Mouse (Mus musculus): Measurements from ENCODE around the gene Lrch4. TPM values are rescaled to one million over a fixed set of nuclear protein-coding genes. Genes with fewer than 3 reads are reported as not detected.

Lrch4 gene
- 21.4 and 22.1 TPM in 2 replicates for polyA plus RNA-seq (2015; fragmentation: Nextera tagmentation; extraction: Ambion mirVana)

DNA sequence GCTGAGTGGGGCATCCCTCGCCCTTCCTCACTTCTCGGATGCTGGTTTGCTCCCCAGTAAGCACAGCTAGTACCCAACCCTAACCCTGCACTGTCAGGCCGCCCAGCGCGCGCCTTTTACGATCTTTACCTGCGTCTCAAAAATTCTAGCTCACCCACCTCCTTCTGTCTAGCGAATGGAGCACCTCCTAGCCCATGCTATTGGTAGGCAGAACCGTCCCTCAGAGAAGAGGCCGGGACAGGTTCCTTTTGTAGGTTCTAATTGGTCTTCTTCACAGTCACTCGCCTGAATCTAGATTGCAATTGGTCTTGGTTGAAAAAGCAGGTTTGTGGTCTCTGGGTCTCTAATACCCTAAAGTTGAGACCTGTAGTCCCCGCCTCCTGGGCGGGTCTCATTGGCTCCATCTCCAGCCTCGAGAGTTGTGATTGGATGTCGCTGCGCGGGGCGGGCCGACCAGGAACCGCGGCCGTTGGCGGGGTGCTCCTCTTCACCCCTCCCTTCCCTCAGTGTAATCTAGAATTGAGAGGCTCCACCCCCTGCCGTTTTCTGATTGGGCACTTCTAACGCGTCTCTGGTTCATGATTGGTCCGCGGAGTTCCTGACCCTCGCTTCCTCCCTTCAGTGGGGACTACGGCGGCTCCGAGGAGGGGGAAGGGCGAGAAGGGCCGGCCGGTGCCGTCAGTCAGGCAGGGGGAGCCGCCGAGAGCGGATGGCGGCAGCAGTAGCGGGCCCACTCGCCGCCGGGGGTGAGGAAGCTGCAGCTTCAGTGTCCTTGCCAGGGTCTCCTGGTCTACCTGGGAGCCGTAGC lies at the start of gene Lrch4, which contains the start of the genes Fbxo24 and Gm20605:
TSS of gene Lrch4 (plus strand) at position 624 of the 808 bp plus-strand sequence.
TSS of gene Fbxo24 (minus strand) at position 505 of the 808 bp plus-strand sequence.
TSS of gene Gm20605 (plus strand) at position 678 of the 808 bp plus-strand sequence.
- under 1% methylated on average over 46 of the region's 46 CpGs for whole genome bisulfite sequencing
- peak within 1 kb of the TSS; percentile 74 for H3K4me2 ChIP-seq (replicated peaks)
- H3K27me3 ChIP-seq, result no peaks in the 10 kb centered on the region
- peaks cover 1% of the 10 kb centered on the region; the same call in 1 of the 2 replicates for H3K36me3 ChIP-seq
- no peaks in the 10 kb centered on the region for H3K9me3 ChIP-seq
- H3K27ac ChIP-seq (replicated peaks), result peak within 1 kb of the TSS; percentile 90
- peaks cover 38% of the 10 kb centered on the region for H3K4me1 ChIP-seq
- peak within 1 kb of the TSS; percentile 57 for H3K4me3 ChIP-seq
- H3K9ac ChIP-seq (replicated peaks), result peak within 1 kb of the TSS; percentile 65
- peak; percentile 99 for ATAC-seq (replicated peaks)

DNA sequence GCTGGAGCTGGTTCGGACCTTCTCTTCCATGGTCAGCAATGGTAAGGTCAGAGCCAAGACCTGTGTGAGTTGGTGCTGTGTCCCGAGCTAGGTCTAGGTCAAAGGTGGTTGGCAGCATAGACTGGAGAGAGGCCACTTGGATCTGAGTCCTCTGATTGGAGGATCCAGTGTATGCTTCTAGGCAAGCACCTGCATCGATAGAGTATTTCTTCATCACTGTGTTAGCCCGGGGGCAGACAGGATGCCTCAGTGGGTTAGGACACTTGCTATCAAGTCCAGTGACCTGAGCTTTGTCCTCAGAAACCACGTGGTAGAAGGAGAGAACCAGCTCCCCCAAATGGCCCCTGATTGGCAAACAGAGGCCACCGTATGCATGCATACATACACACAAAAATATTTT lies 48.7 kb upstream of the Lrch4 start:
- H3K9ac ChIP-seq (replicated peaks), result no peak overlapping the region

DNA sequence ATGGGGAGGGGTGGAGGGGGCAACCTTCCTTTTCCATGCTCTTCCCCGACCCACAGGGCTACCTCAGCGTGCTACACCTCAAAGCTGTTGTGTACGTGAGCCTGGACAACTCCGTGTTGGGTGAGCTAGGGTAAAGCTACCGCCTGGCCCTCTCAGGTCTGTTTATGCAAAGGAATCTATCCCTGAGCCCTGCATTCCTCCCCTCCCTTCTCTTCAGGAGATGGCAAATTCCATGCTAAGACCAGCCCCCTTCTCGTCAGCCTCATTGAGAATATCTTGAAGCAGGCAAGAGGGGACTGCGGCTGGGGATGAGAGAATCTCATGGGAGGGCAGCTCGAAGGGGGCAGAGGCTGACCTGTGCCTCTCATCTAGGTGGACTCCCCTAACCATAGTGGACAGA lies 46.2 kb upstream of the Lrch4 start:
- no peaks in the 10 kb centered on the region for H3K27me3 ChIP-seq
- no peak for ATAC-seq (replicated peaks)
- no peak overlapping the region for H3K9ac ChIP-seq (replicated peaks)
- peak overlapping the region; percentile 45; the same call in 1 of the 2 replicates for H3K4me3 ChIP-seq
- H3K4me2 ChIP-seq (replicated peaks), result peak overlapping the region; percentile 57
- H3K27ac ChIP-seq (replicated peaks), result peak overlapping the region; percentile 83
- H3K36me3 ChIP-seq, result no peaks in the 10 kb centered on the region
- no peaks in the 10 kb centered on the region for H3K9me3 ChIP-seq
- peaks cover 13% of the 10 kb centered on the region for H3K4me1 ChIP-seq
- 48% methylated on average over 8 of the region's 8 CpGs for WGBS

More for the DNA sequence above, 48.7 kb upstream of the Lrch4 start:
- no peak for ATAC-seq (replicated peaks)
- no peak overlapping the region for H3K4me2 ChIP-seq (replicated peaks)
- no peak overlapping the region for H3K27ac ChIP-seq (replicated peaks)
- H3K9me3 ChIP-seq, result no peaks in the 10 kb centered on the region
- no peaks in the 10 kb centered on the region for H3K27me3 ChIP-seq
- WGBS, result 83% methylated on average over 6 of the region's 6 CpGs
- H3K4me3 ChIP-seq, result no peak overlapping the region
- peaks cover 13% of the 10 kb centered on the region for H3K4me1 ChIP-seq
- H3K36me3 ChIP-seq, result no peaks in the 10 kb centered on the region

DNA sequence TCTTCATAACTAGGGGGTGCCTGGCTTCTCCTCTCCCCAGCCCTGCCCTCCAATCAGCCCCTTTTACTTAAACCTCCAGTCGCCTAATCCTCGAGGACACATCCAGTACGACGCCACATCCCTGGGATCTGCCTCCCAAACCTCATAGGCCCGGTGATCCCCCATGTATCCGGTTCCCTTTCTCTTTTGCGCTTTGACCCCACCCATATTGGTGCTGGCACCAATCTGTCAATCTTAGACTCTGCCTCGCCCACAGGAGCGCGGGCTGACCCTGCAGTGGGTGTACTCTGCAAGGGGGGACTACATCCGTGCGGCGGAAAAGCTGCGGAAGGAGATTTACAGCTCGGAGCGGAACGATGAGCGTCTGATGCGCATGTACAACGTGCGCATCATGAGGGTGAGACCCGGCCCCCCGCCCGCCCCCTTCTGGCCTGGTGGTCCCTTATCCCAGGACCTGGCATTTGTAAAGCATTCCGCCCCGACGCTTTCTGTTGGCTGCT lies 45.2 kb upstream of the Lrch4 start:
- Histone ChIP-seq H3K4me2 (replicated peaks) (peak overlapping the region; percentile 57), H3K4me3 (peak overlapping the region; percentile 45), H3K9ac (replicated peaks) (peak overlapping the region; percentile 58), H3K27ac (replicated peaks) (peak overlapping the region; percentile 83), H3K36me3 (no peaks in the 10 kb centered on the region), H3K4me1 (peaks cover 13% of the 10 kb centered on the region), H3K27me3 (no peaks in the 10 kb centered on the region), H3K9me3 (no peaks in the 10 kb centered on the region)
- ATAC-seq (replicated peaks), result peak; percentile 85
- 21% methylated on average over 27 of the region's 27 CpGs for WGBS

DNA sequence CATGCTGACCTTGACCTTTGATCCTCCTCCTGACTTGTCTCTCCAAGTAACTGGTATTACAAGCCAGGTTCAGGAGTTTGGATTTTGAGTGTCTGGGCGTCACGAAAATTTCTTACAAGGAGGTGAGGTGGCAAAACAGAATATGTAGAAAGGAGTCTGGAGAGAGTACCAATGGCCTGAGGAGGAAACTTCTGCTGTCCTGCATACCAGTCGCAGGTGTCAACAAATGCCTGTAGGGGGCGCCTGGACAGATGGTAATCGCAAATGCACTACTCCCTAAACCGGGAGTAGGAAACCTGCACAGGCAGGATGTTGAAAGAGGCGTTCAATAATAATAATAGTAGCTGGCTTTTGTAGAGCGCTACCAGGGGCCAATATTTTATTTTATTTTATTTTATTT lies 43.9 kb upstream of the Lrch4 start:
- Histone ChIP-seq H3K36me3 (no peaks in the 10 kb centered on the region), H3K4me2 (replicated peaks) (no peak overlapping the region), H3K27me3 (no peaks in the 10 kb centered on the region), H3K27ac (replicated peaks) (no peak overlapping the region), H3K4me1 (peaks cover 13% of the 10 kb centered on the region), H3K9ac (replicated peaks) (no peak overlapping the region), H3K4me3 (no peak overlapping the region), H3K9me3 (no peaks in the 10 kb centered on the region)
- 34% methylated on average over 8 of the region's 8 CpGs for WGBS
- no peak for ATAC-seq (replicated peaks)

DNA sequence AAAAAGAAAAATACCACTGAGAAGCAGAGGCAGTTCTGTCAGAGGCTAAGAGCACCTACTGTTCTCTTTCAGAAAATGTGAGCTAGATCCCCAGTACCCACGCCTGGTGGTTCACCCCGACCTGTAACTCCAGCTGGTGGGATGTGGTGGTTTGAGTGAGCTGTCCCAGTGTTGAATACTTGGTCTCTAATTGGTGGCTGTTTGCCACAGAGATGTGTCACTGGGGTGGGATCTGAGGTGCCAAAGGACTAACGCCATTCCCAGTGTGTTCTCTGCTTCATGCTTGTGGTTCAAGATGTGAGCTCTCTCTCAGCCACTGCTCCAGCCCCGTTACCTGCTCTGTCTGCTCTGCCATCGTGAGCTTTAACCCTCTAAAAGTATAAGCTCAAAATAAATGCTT lies 38.4 kb upstream of the Lrch4 start:
- Histone ChIP-seq H3K4me1 (no peaks in the 10 kb centered on the region), H3K27me3 (no peaks in the 10 kb centered on the region), H3K9ac (replicated peaks) (no peak overlapping the region), H3K27ac (replicated peaks) (no peak overlapping the region), H3K36me3 (no peaks in the 10 kb centered on the region), H3K4me2 (replicated peaks) (no peak overlapping the region), H3K9me3 (no peaks in the 10 kb centered on the region), H3K4me3 (no peak overlapping the region)
- ATAC-seq (replicated peaks), result no peak
- WGBS, result 72% methylated on average over 5 of the region's 5 CpGs

DNA sequence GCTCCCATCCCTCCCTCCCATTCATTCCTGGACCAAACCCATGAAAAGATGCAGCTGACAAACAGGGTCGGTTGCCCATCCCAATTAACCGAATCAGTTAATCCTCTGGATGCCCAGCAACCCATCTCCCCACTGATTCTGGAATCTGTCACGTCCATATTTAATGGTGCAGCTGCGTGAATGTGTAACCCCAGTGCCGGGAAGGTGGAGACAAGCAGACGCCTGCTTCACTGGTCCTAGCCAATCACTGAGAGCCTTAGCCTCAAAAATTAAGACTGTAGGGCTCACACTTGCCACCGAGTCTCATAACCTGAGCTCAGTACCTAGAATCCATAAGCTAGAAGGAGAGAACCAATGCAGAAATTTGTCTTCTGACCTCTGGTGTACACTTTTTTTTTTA lies 33.0 kb upstream of the Lrch4 start:
- Histone ChIP-seq H3K27ac (replicated peaks) (no peak overlapping the region), H3K27me3 (no peaks in the 10 kb centered on the region), H3K36me3 (no peaks in the 10 kb centered on the region), H3K9ac (replicated peaks) (no peak overlapping the region), H3K4me1 (peaks cover 16% of the 10 kb centered on the region), H3K9me3 (no peaks in the 10 kb centered on the region), H3K4me2 (replicated peaks) (no peak overlapping the region), H3K4me3 (no peak overlapping the region)
- no peak for ATAC-seq (replicated peaks)
- 70% methylated on average over 7 of the region's 7 CpGs for WGBS

DNA sequence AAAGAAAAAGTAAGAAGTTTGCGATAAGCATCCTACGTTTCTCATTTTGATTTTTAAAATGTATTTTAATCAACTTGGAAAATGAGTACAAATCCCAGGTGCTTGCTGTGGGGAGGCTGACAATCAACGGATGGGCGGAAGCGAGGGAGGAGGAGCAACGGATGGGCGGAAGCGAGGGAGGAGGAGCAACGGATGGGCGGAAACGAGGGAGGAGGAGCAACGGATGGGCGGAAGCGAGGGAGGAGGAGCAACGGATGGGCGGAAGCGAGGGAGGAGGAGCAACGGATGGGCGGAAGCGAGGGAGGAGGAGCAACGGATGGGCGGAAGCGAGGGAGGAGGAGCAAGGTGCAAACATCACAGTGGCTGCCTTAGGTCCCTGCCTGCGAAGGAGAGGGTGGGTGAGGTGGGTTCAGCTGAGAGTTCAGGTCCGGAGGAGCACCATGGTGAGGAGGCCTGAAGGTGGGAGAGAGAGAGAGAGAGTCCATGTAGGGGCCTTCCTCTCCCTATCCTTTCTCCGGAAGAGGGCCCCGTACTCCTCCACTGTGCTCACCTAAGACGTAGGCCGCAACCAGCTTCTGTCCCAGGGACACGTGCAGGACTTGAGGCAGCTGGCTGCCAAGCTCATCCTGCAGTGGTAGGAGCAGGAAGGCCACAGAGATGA lies 32.2 kb upstream of the Lrch4 start:
- Histone ChIP-seq H3K36me3 (no peaks in the 10 kb centered on the region), H3K4me3 (0 out of 2 replicates have a peak overlapping the region, but pooled peaks have one; percentile 8), H3K4me2 (replicated peaks) (peak overlapping the region; percentile 3; the same call in 1 of the 2 replicates), H3K27ac (replicated peaks) (no peak overlapping the region), H3K9me3 (no peaks in the 10 kb centered on the region), H3K9ac (replicated peaks) (no peak overlapping the region), H3K4me1 (peaks cover 21% of the 10 kb centered on the region), H3K27me3 (no peaks in the 10 kb centered on the region)
- WGBS, result 36% methylated on average over 30 of the region's 30 CpGs
- ATAC-seq (replicated peaks), result no peak

DNA sequence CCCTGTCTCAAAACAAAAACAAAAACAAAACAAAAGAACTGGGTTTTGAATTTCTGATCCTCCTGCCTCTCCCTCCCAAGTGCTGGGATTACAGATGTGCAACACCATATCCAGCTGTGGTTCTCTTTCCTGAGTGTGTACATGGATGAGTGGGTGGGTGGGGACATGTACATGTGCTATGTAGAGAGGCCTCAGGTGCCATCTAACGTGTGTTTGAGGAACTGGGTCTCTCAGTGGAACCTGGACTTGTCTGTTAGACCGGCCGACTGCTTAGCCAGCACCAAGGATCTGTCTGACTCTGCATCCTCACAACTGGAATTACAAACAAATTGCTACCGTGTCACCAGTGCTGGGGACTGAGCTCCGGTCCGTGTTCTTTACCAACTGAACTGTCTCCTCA lies 31.3 kb upstream of the Lrch4 start:
- H3K27me3 ChIP-seq, result no peaks in the 10 kb centered on the region
- no peaks in the 10 kb centered on the region for H3K9me3 ChIP-seq
- no peak overlapping the region for H3K9ac ChIP-seq (replicated peaks)
- H3K36me3 ChIP-seq, result no peaks in the 10 kb centered on the region
- peaks cover 28% of the 10 kb centered on the region for H3K4me1 ChIP-seq
- H3K4me3 ChIP-seq, result no peak overlapping the region
- H3K27ac ChIP-seq (replicated peaks), result no peak overlapping the region
- no peak overlapping the region for H3K4me2 ChIP-seq (replicated peaks)
- WGBS, result 95% methylated on average over 6 of the region's 6 CpGs
- no peak for ATAC-seq (replicated peaks)

DNA sequence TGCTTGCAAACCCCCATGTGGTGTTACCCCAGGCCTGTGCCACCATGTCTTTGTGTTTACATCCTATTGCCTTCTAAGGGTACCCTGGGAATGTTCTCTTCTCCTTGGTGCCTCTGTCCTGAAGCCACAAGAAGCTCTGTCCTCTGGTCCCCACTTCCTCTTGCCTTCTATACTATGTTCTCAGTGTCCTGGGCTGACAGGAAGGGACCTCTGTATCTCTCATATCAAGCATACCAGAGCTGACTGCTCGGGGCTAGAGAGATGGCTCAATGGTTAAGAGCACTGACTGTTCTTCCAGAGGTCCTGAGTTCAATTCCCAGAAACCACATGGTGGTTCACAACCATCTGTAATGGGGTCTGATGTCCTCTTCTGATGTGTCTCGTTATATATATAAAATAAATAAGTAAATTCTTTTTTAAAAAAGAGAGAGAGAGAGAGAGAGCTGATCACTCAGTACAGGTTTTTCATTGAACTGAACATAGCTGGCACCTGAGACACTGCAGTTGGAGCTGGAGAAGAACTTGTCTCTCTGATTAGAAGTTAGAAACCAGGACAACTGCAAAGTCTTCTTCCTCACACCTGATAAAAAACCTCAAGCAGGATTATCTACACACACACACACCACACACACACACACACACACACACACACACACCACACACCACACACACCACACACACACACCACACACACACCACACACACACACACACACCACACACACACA lies 30.7 kb upstream of the Lrch4 start:
- no peak overlapping the region for H3K4me3 ChIP-seq
- ATAC-seq (replicated peaks), result no peak
- H3K36me3 ChIP-seq, result no peaks in the 10 kb centered on the region
- no peak overlapping the region for H3K4me2 ChIP-seq (replicated peaks)
- no peak overlapping the region for H3K27ac ChIP-seq (replicated peaks)
- H3K27me3 ChIP-seq, result no peaks in the 10 kb centered on the region
- no peak overlapping the region for H3K9ac ChIP-seq (replicated peaks)
- 84% methylated on average over 2 of the region's 2 CpGs for WGBS
- H3K9me3 ChIP-seq, result no peaks in the 10 kb centered on the region
- H3K4me1 ChIP-seq, result peaks cover 30% of the 10 kb centered on the region

DNA sequence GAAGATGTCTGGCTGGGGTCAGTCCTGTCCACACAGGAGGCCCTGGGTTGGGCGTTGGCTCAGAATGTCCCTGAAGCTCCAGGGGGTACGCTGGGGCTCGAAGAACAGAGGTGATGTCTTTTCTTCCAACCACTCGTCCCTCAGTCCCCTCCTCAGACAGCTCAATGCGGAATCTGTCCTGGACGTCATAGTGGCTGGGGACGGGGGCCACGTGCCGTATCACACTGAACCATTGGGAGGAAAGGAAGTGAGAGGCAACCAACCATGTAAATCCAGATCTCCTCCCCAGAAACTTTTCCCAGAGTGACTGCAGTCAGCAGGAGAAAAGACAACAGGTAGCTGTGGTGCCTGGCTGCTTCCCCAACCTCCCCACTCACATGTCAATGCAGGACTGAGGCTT lies 29.3 kb upstream of the Lrch4 start:
- H3K27ac ChIP-seq (replicated peaks), result no peak overlapping the region
- peak overlapping the region; percentile 89 for H3K9ac ChIP-seq (replicated peaks)
- no peaks in the 10 kb centered on the region for H3K36me3 ChIP-seq
- ATAC-seq (replicated peaks), result no peak
- H3K27me3 ChIP-seq, result no peaks in the 10 kb centered on the region
- H3K9me3 ChIP-seq, result no peaks in the 10 kb centered on the region
- H3K4me1 ChIP-seq, result peaks cover 30% of the 10 kb centered on the region
- WGBS, result 68% methylated on average over 9 of the region's 9 CpGs
- H3K4me2 ChIP-seq (replicated peaks), result peak overlapping the region; percentile 99
- H3K4me3 ChIP-seq, result peak overlapping the region; percentile 51

Data from forebrain, embryonic 15.5 days (tissue).